Mouse (Mus musculus): ENCODE data around the gene Gabpb1. TPM values are rescaled to one million over a fixed set of nuclear protein-coding genes. Genes with fewer than 3 reads are reported as not detected.

Gene Gabpb1
- 50.3 and 54.1 TPM in 2 replicates for total RNA-seq (2017)

- ATAC-seq (replicated peaks; ENCODE audit: low read depth, poor library complexity, severe bottlenecking): no peak
Measured at GRCm38 (mm10) chr2:126676122-126676515, at the start of gene Gabpb1. Gabpb1 (minus strand) TSS chr2:126676337.

DNA sequence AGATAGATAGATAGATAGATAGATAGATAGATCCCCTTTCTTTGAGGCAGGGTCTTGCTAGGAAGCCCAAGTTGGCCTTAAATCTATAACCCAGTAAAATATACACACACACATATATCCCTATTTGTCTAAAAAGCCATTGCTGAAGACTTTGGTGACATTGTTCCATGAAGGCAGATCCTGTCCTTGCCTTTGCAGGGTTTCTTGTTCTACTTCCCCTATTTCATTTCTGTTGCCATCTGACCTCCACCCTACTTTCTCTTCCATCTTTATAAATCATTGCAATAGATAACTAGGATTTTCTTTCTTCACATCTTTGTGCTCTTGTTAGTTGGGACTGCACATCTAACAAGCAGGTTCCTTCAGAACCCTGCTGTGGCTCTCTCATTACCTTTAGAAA, 36.8 kb upstream of the Gabpb1 start:
- 0 out of 2 replicates have a peak, but pooled peaks have one; percentile 11 for ATAC-seq (replicated peaks; ENCODE audit: low read depth, poor library complexity, severe bottlenecking)

DNA sequence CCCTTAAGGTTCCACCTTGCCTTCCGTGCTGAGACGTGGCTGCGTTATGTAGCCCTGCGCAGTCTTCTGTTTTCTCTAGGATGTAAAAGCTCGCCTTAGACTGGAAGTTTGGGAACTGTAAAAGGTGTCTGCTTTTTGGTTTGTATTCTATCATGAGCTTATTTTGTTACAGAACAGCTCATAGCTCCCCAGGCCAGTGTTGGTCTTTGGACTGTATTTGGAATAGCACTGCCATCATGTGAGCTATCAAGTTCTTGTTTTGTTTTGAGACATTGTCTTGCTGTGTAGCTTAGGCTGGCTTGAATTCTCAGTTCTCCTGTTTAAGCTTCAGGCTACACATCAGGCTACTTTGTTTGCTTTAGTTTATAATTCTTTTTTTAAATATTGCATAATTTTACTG, 36.4 kb upstream of the Gabpb1 start:
- ATAC-seq (replicated peaks; ENCODE audit: low read depth, poor library complexity, severe bottlenecking): no peak

DNA sequence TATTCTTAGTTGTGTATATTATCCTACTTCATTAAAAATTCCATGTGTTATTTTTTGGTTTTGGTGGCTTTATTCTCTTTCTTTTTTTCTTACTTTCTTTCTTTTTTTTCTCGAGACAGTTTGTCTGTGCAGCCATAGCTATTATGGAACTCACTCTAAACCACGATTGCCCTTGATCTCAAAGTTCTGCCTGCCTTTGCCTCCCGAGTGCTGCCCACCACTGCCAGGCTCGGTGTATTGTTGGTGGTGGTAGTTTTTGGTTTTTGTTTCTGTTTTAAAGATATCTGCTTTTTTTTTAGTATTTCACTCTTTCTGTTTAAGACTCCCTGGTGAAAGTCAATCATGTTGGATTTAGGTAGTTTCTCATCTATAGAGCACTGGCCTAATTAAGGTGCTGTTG, 32.2 kb upstream of the Gabpb1 start:
- no peak for ATAC-seq (replicated peaks; ENCODE audit: low read depth, poor library complexity, severe bottlenecking)

DNA sequence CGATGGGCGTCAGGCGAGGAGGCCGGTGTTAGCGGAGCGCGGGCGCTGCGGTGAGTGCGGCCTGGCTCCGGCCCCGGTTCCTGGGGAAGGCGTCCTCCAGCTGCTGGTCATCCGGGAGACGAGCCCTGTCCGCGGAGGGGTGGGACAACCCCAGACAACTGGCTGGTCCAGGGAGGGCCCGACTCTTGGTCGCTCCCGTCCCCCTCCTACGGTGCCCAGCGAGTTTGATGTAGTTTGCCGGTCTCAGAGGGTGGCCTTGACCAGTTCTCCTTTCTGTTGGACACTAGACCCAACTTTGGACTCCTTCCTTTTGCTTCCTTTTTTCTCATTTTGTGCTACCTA, 31.3 kb upstream of the Gabpb1 start:
- no peak for ATAC-seq (replicated peaks; ENCODE audit: low read depth, poor library complexity, severe bottlenecking)

- peak; percentile 98 for ATAC-seq (replicated peaks; ENCODE audit: low read depth, poor library complexity, severe bottlenecking)
Measured at GRCm38 (mm10) chr2:126706759-126707437, 30.8 kb upstream of the Gabpb1 start, which contains the start of gene Usp8. Usp8 (plus strand) TSS chr2:126707328.

DNA sequence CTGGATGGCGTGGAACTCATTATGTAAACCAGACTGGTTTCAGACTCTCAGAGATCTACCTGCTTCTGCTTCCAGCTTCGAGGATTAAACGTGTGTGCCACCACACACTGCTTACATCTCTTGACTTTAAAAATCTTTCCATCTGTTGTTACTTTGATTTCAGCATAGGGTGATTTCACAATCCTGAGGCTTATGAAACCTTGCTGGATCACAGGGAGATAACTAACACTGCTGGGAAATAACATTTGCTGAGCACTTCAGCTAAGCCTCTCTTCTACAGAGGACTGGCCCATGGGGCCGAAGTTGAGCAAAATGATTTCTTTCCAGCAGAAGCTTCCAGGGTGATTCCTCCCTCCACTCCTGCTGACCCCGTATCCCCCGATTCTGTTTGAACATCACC, 19.1 kb upstream of the Gabpb1 start:
- peak; percentile 50 for ATAC-seq (replicated peaks; ENCODE audit: low read depth, poor library complexity, severe bottlenecking)

GRCm38 (mm10) chr2:126691290-126691689, 15.2 kb upstream of the Gabpb1 start:
- ATAC-seq (replicated peaks; ENCODE audit: low read depth, poor library complexity, severe bottlenecking): no peak

DNA sequence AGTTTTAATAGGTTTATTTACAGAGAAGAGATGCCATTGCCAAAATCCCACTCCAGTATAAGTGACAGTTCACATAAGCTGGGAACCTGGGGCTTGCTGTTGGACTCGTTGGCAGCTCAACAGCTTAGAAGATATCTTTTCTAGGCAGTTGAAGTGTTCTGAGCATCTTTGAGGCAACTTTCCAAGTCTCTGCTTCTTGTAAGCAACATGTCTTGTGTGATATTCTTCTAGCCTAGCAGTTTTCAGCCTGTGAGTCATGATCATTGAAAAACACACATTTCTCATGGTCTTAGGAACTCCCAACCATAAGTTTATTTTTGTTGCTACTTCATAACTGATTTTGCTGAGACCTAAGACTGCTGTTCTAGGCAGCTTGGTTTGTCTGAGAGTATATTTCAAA, 6.8 kb upstream of the Gabpb1 start:
- ATAC-seq (replicated peaks; ENCODE audit: low read depth, poor library complexity, severe bottlenecking): no peak

- peak; percentile 78 for ATAC-seq (replicated peaks; ENCODE audit: low read depth, poor library complexity, severe bottlenecking)
Measured at GRCm38 (mm10) chr2:126682333-126682732, 6.2 kb upstream of the Gabpb1 start.

DNA sequence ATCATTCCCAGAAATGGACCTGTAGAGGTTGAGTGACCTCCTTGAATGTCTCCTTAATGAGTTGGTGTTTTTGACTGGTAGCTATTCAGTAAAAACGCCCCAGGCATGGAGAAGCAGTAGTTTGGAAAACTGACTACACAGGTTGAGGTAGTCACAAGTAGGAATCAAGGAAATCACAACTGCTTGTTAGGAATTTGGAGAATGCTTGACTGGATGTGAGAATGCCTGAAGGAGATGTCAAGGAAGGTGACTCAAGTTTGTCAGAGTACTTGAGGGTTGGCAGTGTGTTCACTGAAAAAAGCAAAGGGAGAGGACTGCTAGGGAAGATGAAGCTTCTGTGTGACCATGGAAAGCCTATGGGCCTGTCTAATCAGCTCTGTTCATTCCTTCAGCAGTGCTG, 1.2 kb upstream of the Gabpb1 start:
- ATAC-seq (replicated peaks; ENCODE audit: low read depth, poor library complexity, severe bottlenecking): no peak

- ATAC-seq (replicated peaks; ENCODE audit: low read depth, poor library complexity, severe bottlenecking): peak; percentile 64
Measured at GRCm38 (mm10) chr2:126675169-126676121, 692 bp downstream of the Gabpb1 start.

- no peak for ATAC-seq (replicated peaks; ENCODE audit: low read depth, poor library complexity, severe bottlenecking)
Measured at GRCm38 (mm10) chr2:126674441-126675168, 1.5 kb downstream of the Gabpb1 start.

DNA sequence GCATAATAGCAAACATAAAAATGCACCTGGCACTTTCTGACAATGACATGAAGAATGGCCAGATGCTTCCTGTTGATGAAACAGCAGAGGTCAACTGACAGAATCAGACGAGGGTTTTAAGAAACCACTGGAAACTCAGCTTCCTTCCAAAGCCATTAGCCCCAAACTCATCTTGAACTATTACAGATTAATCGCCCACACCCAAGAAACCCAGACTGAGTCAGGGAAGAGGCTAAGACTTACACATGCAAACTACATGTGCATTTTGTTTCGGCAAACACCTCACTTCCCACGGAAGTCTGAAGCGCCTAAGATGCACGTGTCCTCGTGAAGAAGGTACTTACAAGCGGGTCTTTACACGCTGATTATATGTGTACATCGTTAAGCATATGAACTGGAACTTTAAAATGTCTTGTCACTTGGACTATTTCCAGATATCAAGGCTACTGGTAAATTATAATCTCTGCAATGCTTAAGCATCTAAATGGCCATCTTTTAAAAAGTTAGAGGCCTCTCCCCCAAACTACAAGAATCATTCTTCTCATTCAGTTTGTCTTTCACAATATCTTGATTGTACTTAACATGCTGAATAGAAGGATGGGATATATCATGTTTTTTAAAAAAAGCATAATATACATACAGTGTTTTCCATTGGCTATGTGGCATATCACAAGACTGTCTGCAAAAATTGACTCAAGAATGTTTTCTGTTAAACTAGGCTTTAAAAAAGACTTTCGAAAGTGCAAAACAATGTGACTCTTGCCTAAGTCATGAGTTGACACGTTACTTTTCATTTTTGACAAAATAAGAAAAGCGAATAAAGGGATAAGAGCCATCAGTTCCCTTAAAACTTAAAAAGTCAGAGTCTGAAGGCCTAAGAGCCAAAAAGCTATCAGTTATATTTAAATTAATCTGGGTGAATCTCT, 2.6 kb downstream of the Gabpb1 start:
- peak; percentile 52 for ATAC-seq (replicated peaks; ENCODE audit: low read depth, poor library complexity, severe bottlenecking)

DNA sequence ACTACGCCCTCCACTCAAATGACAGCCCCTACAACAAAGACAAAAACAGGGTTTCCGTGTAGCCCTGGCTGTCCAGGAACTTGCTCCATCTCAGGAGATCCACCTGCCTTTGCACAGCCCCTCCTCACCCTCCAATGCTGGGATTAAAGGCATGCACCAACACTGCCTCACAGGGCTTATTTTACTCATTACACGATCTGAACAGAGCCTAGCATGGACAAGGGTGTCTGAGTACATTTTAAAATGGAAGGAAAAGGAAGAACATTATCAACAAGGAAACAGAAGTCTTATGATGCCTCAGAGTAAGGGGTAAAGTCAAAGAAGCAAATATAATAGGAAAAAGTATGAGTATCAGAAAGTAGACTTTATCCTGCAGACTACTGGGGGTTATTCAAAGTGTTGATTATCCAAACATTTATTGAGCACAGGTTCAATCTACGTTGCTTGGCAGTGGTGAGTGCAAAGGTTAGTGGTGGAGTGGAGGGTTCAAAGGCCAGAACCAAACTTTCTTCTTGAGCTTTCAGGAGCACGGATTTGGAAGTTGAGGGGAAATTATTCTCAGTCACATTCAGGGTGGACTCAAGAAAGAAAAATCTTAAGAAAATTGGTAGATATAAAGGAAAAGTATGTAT, 7.4 kb downstream of the Gabpb1 start:
- ATAC-seq (replicated peaks; ENCODE audit: low read depth, poor library complexity, severe bottlenecking): no peak

DNA sequence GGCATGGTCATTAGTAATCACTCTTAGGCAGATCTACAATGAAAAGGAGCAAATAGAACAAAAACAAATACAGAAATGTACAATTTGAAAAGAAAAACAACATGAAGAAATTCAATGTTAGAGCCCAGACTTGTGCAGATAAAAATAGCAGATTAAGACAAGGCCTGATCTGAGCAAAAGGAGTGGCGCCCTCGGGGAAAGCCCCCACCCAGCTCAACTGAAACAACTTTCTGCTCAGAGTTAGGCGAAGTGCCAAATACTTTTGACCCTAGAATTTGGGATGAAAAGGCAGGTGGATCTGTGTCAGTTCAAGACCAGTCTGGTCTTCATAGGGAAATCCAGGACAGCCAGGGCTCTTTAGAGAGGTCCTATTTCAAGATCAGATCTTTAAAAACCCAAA, 10.2 kb downstream of the Gabpb1 start:
- no peak for ATAC-seq (replicated peaks; ENCODE audit: low read depth, poor library complexity, severe bottlenecking)

DNA sequence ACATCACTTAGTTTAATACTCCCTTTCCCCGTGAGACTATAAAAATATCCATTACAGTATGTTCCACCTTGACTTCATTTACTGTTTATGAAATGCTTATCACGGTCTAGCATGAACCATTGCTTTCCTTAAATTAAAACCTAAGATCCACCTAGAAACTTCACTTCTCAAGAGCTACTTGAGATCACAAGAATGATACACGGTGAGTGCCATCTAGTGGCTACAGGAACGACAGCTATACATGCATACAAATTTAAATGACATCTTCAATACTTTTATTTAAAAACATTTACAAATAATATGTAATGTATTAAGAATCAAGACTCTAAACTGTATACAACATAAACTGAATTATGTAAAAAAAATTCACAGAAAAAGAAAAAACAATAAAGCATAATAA, 12.7 kb downstream of the Gabpb1 start:
- peak; percentile 68; the same call in 1 of the 2 replicates for ATAC-seq (replicated peaks; ENCODE audit: low read depth, poor library complexity, severe bottlenecking)

DNA sequence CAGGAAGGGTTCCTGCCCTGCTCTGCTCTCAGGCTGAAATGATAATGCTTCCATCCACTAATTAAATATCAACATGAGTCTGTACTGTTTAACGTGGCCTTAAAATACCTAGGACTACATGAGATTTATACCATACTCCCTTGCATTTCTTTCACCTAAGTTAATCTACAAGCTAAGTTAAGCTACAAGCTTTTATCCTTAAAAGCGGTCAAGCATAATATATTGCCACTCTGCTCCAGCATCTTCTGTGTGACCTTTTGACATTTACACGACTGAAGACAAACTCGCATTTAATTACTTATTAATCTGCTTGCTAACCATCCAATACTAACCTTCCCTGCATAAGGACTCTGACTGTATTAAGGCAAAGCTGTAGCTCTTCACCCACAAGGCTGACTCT, 23.2 kb downstream of the Gabpb1 start:
- ATAC-seq (replicated peaks; ENCODE audit: low read depth, poor library complexity, severe bottlenecking): no peak

DNA sequence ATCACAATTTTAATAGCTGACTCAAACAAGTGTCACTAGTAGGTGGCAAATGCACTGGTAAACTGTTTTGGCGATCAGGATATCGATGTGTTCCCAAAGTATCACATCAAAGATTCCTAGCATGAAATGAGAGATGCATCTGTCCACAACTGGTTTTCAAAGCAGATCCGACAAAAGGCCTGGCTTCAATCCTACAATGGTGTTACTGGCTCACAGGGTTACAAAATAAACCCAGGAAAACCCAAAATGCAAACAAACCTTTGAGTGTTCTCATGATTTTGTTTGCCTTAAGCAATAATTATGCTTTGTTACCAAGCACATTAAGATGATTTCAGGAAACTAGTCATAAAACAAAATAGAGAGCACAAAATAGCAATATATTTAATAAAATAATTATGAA, 28.4 kb downstream of the Gabpb1 start:
- no peak for ATAC-seq (replicated peaks; ENCODE audit: low read depth, poor library complexity, severe bottlenecking)
